Mouse (Mus musculus): ENCODE data around the gene Fbxl19. TPM values are rescaled to one million over a fixed set of nuclear protein-coding genes. Genes with fewer than 3 reads are reported as not detected.

Gene Fbxl19
- total RNA-seq, 2 experiments from 2014 or later = 12.2 to 14.2 TPM

Other genes with a start within 250 kb of the Fbxl19 start
- 126 and 170 TPM in 2 replicates for gene Srcap, start 232.6 kb upstream of the Fbxl19 start, total RNA-seq (2014; fragmentation: Nextera tagmentation)
- gene Srcap, start 232.6 kb upstream of the Fbxl19 start, total RNA-seq (2017) = 21.9 and 22.7 TPM in 2 replicates
- gene Gm42715, start 225.0 kb upstream of the Fbxl19 start, total RNA-seq (2014; fragmentation: Nextera tagmentation) = 30.3 and 58.3 TPM in 2 replicates
- 7.4 and 8.8 TPM in 2 replicates for gene Gm42715, start 225.0 kb upstream of the Fbxl19 start, total RNA-seq (2017)
- not detected in 2 replicates for gene Tmem265, start 183.2 kb upstream of the Fbxl19 start, total RNA-seq (2014; fragmentation: Nextera tagmentation)
- 3.4 TPM in 1 of 2 replicates, not detected in the other for gene Tmem265, start 183.2 kb upstream of the Fbxl19 start, total RNA-seq (2017)
- gene Phkg2, start 171.2 kb upstream of the Fbxl19 start, total RNA-seq (2014; fragmentation: Nextera tagmentation) = 43.0 and 59.6 TPM in 2 replicates
- gene Phkg2, start 171.2 kb upstream of the Fbxl19 start, total RNA-seq (2017) = 21.1 and 30.5 TPM in 2 replicates
- 6.1 TPM in 1 of 2 replicates, not detected in the other for gene Ccdc189, start 155.9 kb upstream of the Fbxl19 start, total RNA-seq (2014; fragmentation: Nextera tagmentation)
- 0.38 and 6.8 TPM in 2 replicates for gene Ccdc189, start 155.9 kb upstream of the Fbxl19 start, total RNA-seq (2017)
- gene Rnf40, start 155.8 kb upstream of the Fbxl19 start, total RNA-seq (2014; fragmentation: Nextera tagmentation) = 45.6 and 48.7 TPM in 2 replicates
- gene Rnf40, start 155.8 kb upstream of the Fbxl19 start, total RNA-seq (2017) = 35.1 and 37.9 TPM in 2 replicates
- gene Zfp629, start 128.7 kb upstream of the Fbxl19 start, total RNA-seq (2014; fragmentation: Nextera tagmentation) = 7.2 and 7.8 TPM in 2 replicates
- gene Zfp629, start 128.7 kb upstream of the Fbxl19 start, total RNA-seq (2017) = 3.4 and 9.1 TPM in 2 replicates
- 84.1 and 94.3 TPM in 2 replicates for gene Bcl7c, start 35.6 kb upstream of the Fbxl19 start, total RNA-seq (2014; fragmentation: Nextera tagmentation)
- gene Bcl7c, start 35.6 kb upstream of the Fbxl19 start, total RNA-seq (2017) = 51.3 and 61.0 TPM in 2 replicates
- gene Ctf1, start 31.8 kb upstream of the Fbxl19 start, total RNA-seq (2014; fragmentation: Nextera tagmentation) = 4.2 and 5.5 TPM in 2 replicates
- 1.9 and 3.0 TPM in 2 replicates for gene Ctf1, start 31.8 kb upstream of the Fbxl19 start, total RNA-seq (2017)
- not detected in 2 replicates for gene Ctf2, start 12.4 kb upstream of the Fbxl19 start, total RNA-seq (2014; fragmentation: Nextera tagmentation)
- not detected in 2 replicates for gene Ctf2, start 12.4 kb upstream of the Fbxl19 start, total RNA-seq (2017)
- 23.4 and 29.5 TPM in 2 replicates for gene Orai3, start 25.3 kb downstream of the Fbxl19 start, total RNA-seq (2014; fragmentation: Nextera tagmentation)
- gene Orai3, start 25.3 kb downstream of the Fbxl19 start, total RNA-seq (2017) = 21.0 and 22.9 TPM in 2 replicates
- 83.0 and 94.4 TPM in 2 replicates for gene Setd1a, start 32.1 kb downstream of the Fbxl19 start, total RNA-seq (2014; fragmentation: Nextera tagmentation)
- 10.6 and 19.5 TPM in 2 replicates for gene Setd1a, start 32.1 kb downstream of the Fbxl19 start, total RNA-seq (2017)
- gene Gm49388, start 41.1 kb downstream of the Fbxl19 start, total RNA-seq (2014; fragmentation: Nextera tagmentation) = 1.0 TPM in 1 of 2 replicates, not detected in the other
- 0.85 TPM in 1 of 2 replicates, not detected in the other for gene Gm49388, start 41.1 kb downstream of the Fbxl19 start, total RNA-seq (2017)
- gene Hsd3b7, start 56.1 kb downstream of the Fbxl19 start, total RNA-seq (2014; fragmentation: Nextera tagmentation) = 38.9 and 56.1 TPM in 2 replicates
- gene Hsd3b7, start 56.1 kb downstream of the Fbxl19 start, total RNA-seq (2017) = 16.8 and 60.3 TPM in 2 replicates
- 67.0 and 84.7 TPM in 2 replicates for gene Stx4a, start 79.8 kb downstream of the Fbxl19 start, total RNA-seq (2014; fragmentation: Nextera tagmentation)
- gene Stx4a, start 79.8 kb downstream of the Fbxl19 start, total RNA-seq (2017) = 31.5 and 44.7 TPM in 2 replicates
- gene Stx1b, start 80.0 kb downstream of the Fbxl19 start, total RNA-seq (2014; fragmentation: Nextera tagmentation) = 0.10 and 3.0 TPM in 2 replicates
- 0.19 and 4.3 TPM in 2 replicates for gene Stx1b, start 80.0 kb downstream of the Fbxl19 start, total RNA-seq (2017)
- gene Zfp646, start 131.7 kb downstream of the Fbxl19 start, total RNA-seq (2014; fragmentation: Nextera tagmentation) = 32.4 and 38.3 TPM in 2 replicates
- 36.9 and 43.3 TPM in 2 replicates for gene Zfp646, start 131.7 kb downstream of the Fbxl19 start, total RNA-seq (2017)
- 9.3 and 12.8 TPM in 2 replicates for gene Zfp668, start 132.3 kb downstream of the Fbxl19 start, total RNA-seq (2014; fragmentation: Nextera tagmentation)
- gene Zfp668, start 132.3 kb downstream of the Fbxl19 start, total RNA-seq (2017) = 2.3 and 2.8 TPM in 2 replicates
- 0.81 TPM in 1 of 2 replicates, not detected in the other for gene Prss53, start 146.4 kb downstream of the Fbxl19 start, total RNA-seq (2014; fragmentation: Nextera tagmentation)
- gene Prss53, start 146.4 kb downstream of the Fbxl19 start, total RNA-seq (2017) = not detected in 2 replicates
- not detected in 2 replicates for gene Gm21974, start 150.9 kb downstream of the Fbxl19 start, total RNA-seq (2014; fragmentation: Nextera tagmentation)
- gene Gm21974, start 150.9 kb downstream of the Fbxl19 start, total RNA-seq (2017) = not detected in 2 replicates
- gene Vkorc1, start 151.1 kb downstream of the Fbxl19 start, total RNA-seq (2014; fragmentation: Nextera tagmentation) = 54.1 and 72.8 TPM in 2 replicates
- gene Vkorc1, start 151.1 kb downstream of the Fbxl19 start, total RNA-seq (2017) = 25.4 and 37.0 TPM in 2 replicates
- gene Bckdk, start 159.5 kb downstream of the Fbxl19 start, total RNA-seq (2014; fragmentation: Nextera tagmentation) = 76.8 and 85.0 TPM in 2 replicates
- gene Bckdk, start 159.5 kb downstream of the Fbxl19 start, total RNA-seq (2017) = 32.4 and 62.8 TPM in 2 replicates
- gene Kat8, start 168.0 kb downstream of the Fbxl19 start, total RNA-seq (2014; fragmentation: Nextera tagmentation) = 32.7 and 37.9 TPM in 2 replicates
- gene Kat8, start 168.0 kb downstream of the Fbxl19 start, total RNA-seq (2017) = 27.0 and 35.8 TPM in 2 replicates
- not detected in 2 replicates for gene Prss8, start 185.6 kb downstream of the Fbxl19 start, total RNA-seq (2014; fragmentation: Nextera tagmentation)
- not detected in 2 replicates for gene Prss8, start 185.6 kb downstream of the Fbxl19 start, total RNA-seq (2017)
- gene Prss36, start 202.2 kb downstream of the Fbxl19 start, total RNA-seq (2014; fragmentation: Nextera tagmentation) = 2.8 and 9.8 TPM in 2 replicates
- gene Prss36, start 202.2 kb downstream of the Fbxl19 start, total RNA-seq (2017) = 2.5 and 3.4 TPM in 2 replicates
- gene Fus, start 222.9 kb downstream of the Fbxl19 start, total RNA-seq (2014; fragmentation: Nextera tagmentation) = 315 and 387 TPM in 2 replicates
- 61.4 and 85.2 TPM in 2 replicates for gene Fus, start 222.9 kb downstream of the Fbxl19 start, total RNA-seq (2017)
- gene Pycard, start 249.3 kb downstream of the Fbxl19 start, total RNA-seq (2014; fragmentation: Nextera tagmentation) = 41.8 and 56.1 TPM in 2 replicates
- 10.2 and 10.6 TPM in 2 replicates for gene Pycard, start 249.3 kb downstream of the Fbxl19 start, total RNA-seq (2017)

Data from megakaryocyte-erythroid progenitor cell, adult 5-6 weeks (primary cell).